Mouse (Mus musculus): ENCODE measurements around the gene Olfr285. TPM values are rescaled to one million over a fixed set of nuclear protein-coding genes. Genes with fewer than 3 reads are reported as not detected.

Olfr285 gene
- total RNA-seq (2014; rRNA removed) (not detected in 2 replicates), polyA plus RNA-seq (2015; fragmentation: Nextera tagmentation; extraction: Ambion mirVana) (not detected in 2 replicates)

DNA sequence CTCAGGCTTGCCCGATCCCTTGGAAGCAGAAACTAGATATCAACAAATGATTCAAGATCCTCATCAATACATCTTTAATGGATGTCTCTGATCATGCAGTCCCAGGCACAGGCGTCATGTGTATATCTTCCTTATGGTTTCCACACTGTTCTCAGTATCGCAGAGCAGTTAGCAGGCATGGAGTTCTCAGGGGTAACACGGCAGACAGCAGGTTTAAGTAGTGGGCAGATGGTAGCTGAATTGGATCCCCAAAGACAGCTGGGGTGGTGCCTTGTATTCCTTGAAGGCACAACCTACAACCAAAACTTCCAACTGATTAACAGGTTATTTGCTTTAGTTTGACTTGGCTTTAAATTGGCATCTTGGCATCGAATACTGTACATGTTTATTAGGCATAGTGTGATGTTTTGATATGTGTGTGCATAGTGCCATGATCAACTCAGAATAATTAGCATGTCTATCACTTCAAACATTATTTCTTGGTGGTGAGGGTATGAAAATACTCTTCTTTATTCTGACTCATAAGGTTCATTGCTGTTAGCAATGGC, at the start of gene Olfr285:
Gene Olfr285 (minus strand): TSS at position 177 of the 548 bp plus-strand sequence.
- Histone ChIP-seq H3K36me3 (ENCODE audit: insufficient read depth, low read length) (no peaks in the 10 kb centered on the region), H3K9me3 (ENCODE audit: low read length) (no peaks in the 10 kb centered on the region), H3K9ac (replicated peaks; ENCODE audit: low read length) (no peak within 1 kb of the TSS), H3K27ac (no peak within 1 kb of the TSS), H3K4me2 (ENCODE audit: low read depth, low read length) (no peak within 1 kb of the TSS), H3K4me3 (ENCODE audit: low read length) (no peak within 1 kb of the TSS), H3K4me1 (ENCODE audit: insufficient read depth, low read length) (no peaks in the 10 kb centered on the region), H3K27me3 (ENCODE audit: insufficient read depth, low read length) (no peaks in the 10 kb centered on the region)
- no peak for TF ChIP-seq CTCF (IDR thresholded peaks at IDR 0.05; ENCODE audit: low read depth)
- WGBS, result 90% methylated on average over 5 of the region's 5 CpGs
- ATAC-seq (no peak), DNase-seq (ENCODE audit: low spot score) (no peak)

DNA sequence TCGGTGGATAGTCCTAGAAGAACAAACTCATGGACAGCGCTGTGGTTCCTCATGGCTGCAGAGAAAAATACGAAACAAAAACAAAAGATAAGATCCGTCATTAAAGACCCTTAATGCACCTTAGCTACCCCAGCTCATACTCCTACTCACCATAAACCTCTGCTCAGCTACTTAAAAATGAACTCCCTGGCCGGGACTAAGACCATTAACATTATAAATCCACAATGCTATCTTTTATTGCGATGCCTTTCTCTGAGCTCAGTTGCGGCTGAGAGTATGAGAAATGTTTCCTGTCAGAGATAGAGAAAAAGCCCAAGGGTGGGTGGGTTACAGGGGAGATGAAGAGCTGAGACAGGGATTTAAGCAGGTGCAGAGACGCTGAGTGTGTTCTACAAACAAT, 23.7 kb upstream of the Olfr285 start, which contains the start of gene Olfr284:
Gene Olfr284 (minus strand): TSS at position 101 of the 400 bp plus-strand sequence.
- Histone ChIP-seq H3K36me3 (ENCODE audit: insufficient read depth, low read length) (no peaks in the 10 kb centered on the region), H3K4me2 (ENCODE audit: low read depth, low read length) (no peak within 1 kb of the TSS), H3K27me3 (ENCODE audit: insufficient read depth, low read length) (no peaks in the 10 kb centered on the region), H3K27ac (no peak within 1 kb of the TSS), H3K9ac (replicated peaks; ENCODE audit: low read length) (no peak within 1 kb of the TSS), H3K4me1 (ENCODE audit: insufficient read depth, low read length) (no peaks in the 10 kb centered on the region), H3K4me3 (ENCODE audit: low read length) (no peak within 1 kb of the TSS), H3K9me3 (ENCODE audit: low read length) (no peaks in the 10 kb centered on the region)
- DNase-seq (ENCODE audit: low spot score) (no peak), ATAC-seq (no peak)
- TF ChIP-seq CTCF (IDR thresholded peaks at IDR 0.05; ENCODE audit: low read depth), result no peak
- WGBS, result 85% methylated on average over 8 of the region's 8 CpGs

DNA sequence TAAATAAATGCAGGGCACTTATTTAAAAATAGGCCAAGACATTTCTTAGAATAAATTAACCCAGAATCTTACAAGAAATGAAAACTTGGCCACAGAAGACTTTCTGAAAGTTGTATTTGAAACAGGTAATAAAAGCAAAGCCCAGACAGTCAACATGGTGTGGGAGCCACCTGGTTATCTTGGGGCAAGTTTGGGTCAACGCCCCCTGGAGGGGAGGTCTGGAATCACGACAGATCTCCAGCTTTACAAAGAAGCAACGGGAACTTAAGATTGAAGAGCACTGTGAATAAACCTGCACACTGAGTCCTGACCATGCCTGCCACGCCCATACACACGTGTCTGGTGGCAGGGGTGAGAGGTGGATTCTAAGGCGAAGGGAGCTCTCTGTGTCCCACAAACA, 1.4 kb downstream of the Olfr285 start:
- H3K27ac ChIP-seq, result no peak overlapping the region
- H3K4me2 ChIP-seq (ENCODE audit: low read depth, low read length), result no peak overlapping the region
- DNase-seq (ENCODE audit: low spot score), result no peak
- no peaks in the 10 kb centered on the region for H3K36me3 ChIP-seq (ENCODE audit: insufficient read depth, low read length)
- ATAC-seq, result no peak
- H3K4me3 ChIP-seq (ENCODE audit: low read length), result no peak overlapping the region
- no peak overlapping the region for H3K9ac ChIP-seq (replicated peaks; ENCODE audit: low read length)
- no peaks in the 10 kb centered on the region for H3K4me1 ChIP-seq (ENCODE audit: insufficient read depth, low read length)
- no peaks in the 10 kb centered on the region for H3K27me3 ChIP-seq (ENCODE audit: insufficient read depth, low read length)
- WGBS, result 54% methylated on average over 6 of the region's 6 CpGs
- no peaks in the 10 kb centered on the region for H3K9me3 ChIP-seq (ENCODE audit: low read length)
- TF ChIP-seq CTCF (IDR thresholded peaks at IDR 0.05; ENCODE audit: low read depth), result no peak

DNA sequence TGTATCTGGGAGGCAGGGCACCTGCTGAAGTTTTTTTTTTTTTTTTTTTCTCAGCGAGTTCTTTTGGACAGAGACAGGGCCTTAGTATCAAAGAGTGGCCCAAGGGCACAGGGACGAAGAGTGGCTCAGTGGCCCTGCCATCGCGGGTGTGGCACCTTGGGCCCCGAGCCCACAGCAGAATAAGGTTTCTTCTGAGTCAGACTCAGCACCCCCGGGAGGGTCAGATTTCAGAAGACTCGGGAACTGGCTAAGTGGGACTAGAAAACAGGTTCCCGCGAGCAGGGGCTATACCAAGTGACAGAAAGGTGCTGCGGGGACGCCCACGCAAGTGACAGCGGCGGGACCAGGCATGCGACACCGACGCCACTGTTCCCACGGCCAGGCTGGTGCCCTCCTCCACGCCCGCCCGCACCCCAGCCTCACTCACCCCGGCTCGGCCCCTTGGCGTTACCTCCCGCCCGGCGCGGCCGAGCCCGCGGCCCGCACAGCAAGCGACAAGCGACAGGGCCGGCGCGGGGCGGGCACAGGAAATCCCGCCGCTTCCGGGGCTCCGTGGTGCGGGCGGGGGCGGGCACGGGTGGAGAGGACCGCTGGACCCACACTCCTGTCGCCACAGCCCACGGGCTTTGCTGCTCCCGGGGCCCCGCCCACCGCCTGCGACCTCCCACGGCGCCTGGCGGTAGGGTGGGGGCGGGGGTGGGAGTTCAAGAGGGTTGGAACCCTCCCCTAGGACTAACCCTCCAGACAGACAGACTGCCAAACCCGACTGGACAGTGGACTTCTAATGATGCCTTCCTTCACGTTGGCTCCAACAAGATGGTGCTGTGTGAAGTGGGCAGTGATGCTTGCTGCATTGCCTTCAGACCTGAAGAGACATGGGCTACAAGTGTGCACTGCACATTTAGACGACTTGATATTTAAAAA, 21.3 kb downstream of the Olfr285 start, which contains the start of gene Zfp641:
Gene Zfp641 (minus strand): TSS at position 534 of the 924 bp plus-strand sequence.
- H3K36me3 ChIP-seq (ENCODE audit: insufficient read depth, low read length), result no peaks in the 10 kb centered on the region
- peak; percentile 82 for ATAC-seq
- H3K4me1 ChIP-seq (ENCODE audit: insufficient read depth, low read length), result 0 out of 2 replicates have a peak, but pooled peaks cover 3% of the 10 kb centered on the region
- WGBS, result 2% methylated on average over 52 of the region's 60 CpGs
- no peaks in the 10 kb centered on the region for H3K27me3 ChIP-seq (ENCODE audit: insufficient read depth, low read length)
- peak within 1 kb of the TSS; percentile 82 for H3K9ac ChIP-seq (replicated peaks; ENCODE audit: low read length)
- no peak for TF ChIP-seq CTCF (IDR thresholded peaks at IDR 0.05; ENCODE audit: low read depth)
- H3K9me3 ChIP-seq (ENCODE audit: low read length), result no peaks in the 10 kb centered on the region
- peak within 1 kb of the TSS; percentile 69 for H3K4me3 ChIP-seq (ENCODE audit: low read length)
- peak within 1 kb of the TSS; percentile 54 for H3K27ac ChIP-seq
- H3K4me2 ChIP-seq (ENCODE audit: low read depth, low read length), result peak within 1 kb of the TSS; percentile 77
- peak; percentile 68 for DNase-seq (ENCODE audit: low spot score)

DNA sequence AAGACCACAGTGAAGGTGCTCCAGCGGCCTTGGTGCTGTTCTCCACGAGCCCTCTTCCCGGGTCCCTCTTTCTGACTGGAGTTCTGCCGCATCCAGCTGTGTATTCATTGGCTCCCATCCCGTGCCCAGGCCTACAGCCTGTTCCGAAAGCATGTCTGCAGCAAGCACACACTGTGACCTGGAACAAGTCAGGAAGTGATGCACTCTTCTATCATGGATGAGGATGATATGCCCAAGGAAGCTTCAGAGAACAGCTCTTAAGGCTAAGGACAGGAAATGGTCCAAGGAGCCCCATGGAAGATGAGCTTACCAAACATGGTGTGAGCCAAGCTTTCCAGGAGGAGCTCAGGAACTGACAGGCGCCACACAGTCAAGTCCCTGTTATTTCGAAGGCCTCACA, 23.5 kb downstream of the Olfr285 start:
- H3K4me3 ChIP-seq (ENCODE audit: low read length), result no peak overlapping the region
- H3K9me3 ChIP-seq (ENCODE audit: low read length), result no peaks in the 10 kb centered on the region
- H3K4me1 ChIP-seq (ENCODE audit: insufficient read depth, low read length), result 0 out of 2 replicates have a peak, but pooled peaks cover 3% of the 10 kb centered on the region
- DNase-seq (ENCODE audit: low spot score) (no peak), ATAC-seq (no peak)
- H3K27ac ChIP-seq, result no peak overlapping the region
- H3K36me3 ChIP-seq (ENCODE audit: insufficient read depth, low read length), result peaks cover 4% of the 10 kb centered on the region
- 91% methylated on average over 8 of the region's 8 CpGs for WGBS
- H3K27me3 ChIP-seq (ENCODE audit: insufficient read depth, low read length), result no peaks in the 10 kb centered on the region
- TF ChIP-seq CTCF (IDR thresholded peaks at IDR 0.05; ENCODE audit: low read depth), result no peak
- H3K9ac ChIP-seq (replicated peaks; ENCODE audit: low read length), result no peak overlapping the region
- no peak overlapping the region for H3K4me2 ChIP-seq (ENCODE audit: low read depth, low read length)

DNA sequence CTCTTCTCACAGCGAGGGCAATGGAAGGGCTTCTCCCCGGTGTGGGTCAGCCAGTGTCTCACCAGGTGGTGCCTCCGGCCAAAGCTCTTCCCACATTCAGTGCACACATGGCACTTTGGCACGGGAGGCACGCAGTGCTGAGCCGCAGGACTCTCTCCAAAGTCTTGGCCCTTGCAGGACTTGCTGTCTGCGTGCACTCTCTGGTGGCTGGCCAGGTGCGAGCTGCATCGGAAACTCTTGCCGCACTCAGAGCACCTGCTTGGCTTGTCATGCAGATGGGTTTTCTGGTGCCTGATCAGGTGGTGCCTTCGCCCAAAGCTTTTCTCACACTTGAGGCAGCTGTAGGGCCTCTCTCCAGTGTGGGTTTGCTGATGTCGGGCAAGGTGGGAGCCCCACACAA, 28.6 kb downstream of the Olfr285 start:
- ATAC-seq (no peak), DNase-seq (ENCODE audit: low spot score) (no peak)
- Histone ChIP-seq H3K36me3 (ENCODE audit: insufficient read depth, low read length) (peaks cover 8% of the 10 kb centered on the region), H3K4me1 (ENCODE audit: insufficient read depth, low read length) (no peaks in the 10 kb centered on the region), H3K4me3 (ENCODE audit: low read length) (no peak overlapping the region), H3K9ac (replicated peaks; ENCODE audit: low read length) (no peak overlapping the region), H3K4me2 (ENCODE audit: low read depth, low read length) (no peak overlapping the region), H3K27me3 (ENCODE audit: insufficient read depth, low read length) (no peaks in the 10 kb centered on the region), H3K9me3 (ENCODE audit: low read length) (no peaks in the 10 kb centered on the region), H3K27ac (no peak overlapping the region)
- WGBS, result 71% methylated on average over 12 of the region's 12 CpGs
- no peak for TF ChIP-seq CTCF (IDR thresholded peaks at IDR 0.05; ENCODE audit: low read depth)

Measured in hindbrain, postnatal 0 days (tissue).